Comparison of ENCODE assay signal across 20 mouse cellular contexts in genomic region chr9:78138044-78138676, GRCm38 (mm10). TPM values are rescaled to one million over a fixed set of nuclear protein-coding genes. Genes with fewer than 3 reads are reported as not detected.
DNase-seq lines count a peak whose midpoint lies in the region; ATAC-seq lines count a peak whose summit lies in the region.
"Had no signal": no experiment of that assay in that cellular context is flagged by ENCODE, and none has a peak within 500 bp of the region (broad histone marks: within the 10 kb centered on the region; RNA-seq: fewer than 3 reads in every experiment).

No protein-coding gene starts in this region.

- H3K9ac ChIP-seq in neural tube, embryonic 13.5 days, result no peak overlapping the region
- no peak overlapping the region for H3K9ac ChIP-seq in intestine, embryonic 15.5 days
- H3K9ac ChIP-seq: embryonic facial prominence, embryonic 13.5 days; liver, postnatal 0 days had no signal

- no peak overlapping the region for H3K4me2 ChIP-seq in neural tube, embryonic 13.5 days
- H3K4me2 ChIP-seq in intestine, embryonic 15.5 days (replicated peaks), result no peak overlapping the region
- H3K4me2 ChIP-seq: embryonic facial prominence, embryonic 13.5 days had no signal

- H3K4me1 ChIP-seq in neural tube, embryonic 13.5 days (replicated peaks), result peaks cover 14% of the 10 kb centered on the region
- H3K4me1 ChIP-seq in intestine, embryonic 15.5 days (replicated peaks), result no peaks in the 10 kb centered on the region
- H3K4me1 ChIP-seq: hindbrain, embryonic 10.5 days had no signal

- peaks cover 74% of the 10 kb centered on the region for H3K36me3 ChIP-seq in neural tube, embryonic 13.5 days
- H3K36me3 ChIP-seq in intestine, embryonic 15.5 days, result peaks cover 22% of the 10 kb centered on the region

- H3K4me3 ChIP-seq in neural tube, embryonic 13.5 days, result no peak overlapping the region
- H3K4me3 ChIP-seq in intestine, embryonic 15.5 days (replicated peaks), result no peak overlapping the region
- H3K4me3 ChIP-seq: embryonic facial prominence, embryonic 13.5 days; hindbrain, embryonic 10.5 days; layer of hippocampus, adult 2 months; megakaryocyte, embryonic 14.5 days had no signal

- 86% methylated on average over 9 of the region's 9 CpGs for WGBS in neural tube, embryonic 13.5 days
- WGBS in intestine, embryonic 15.5 days, result 93% methylated on average over 9 of the region's 9 CpGs

- ATAC-seq in neural tube, embryonic 13.5 days (ENCODE audit: low read depth), result no peak
- ATAC-seq in granulocyte monocyte progenitor cell, adult 5-6 weeks (replicated peaks; ENCODE audit: poor library complexity, severe bottlenecking), result peak; percentile 42
- no peak for ATAC-seq in intestine, embryonic 15.5 days
- ATAC-seq in erythroid progenitor cell, adult 5-6 weeks (replicated peaks; ENCODE audit: low FRiP score, poor library complexity, severe bottlenecking), result no peak
- ATAC-seq: CD4-positive, CD25-positive, alpha-beta regulatory T cell, adult 4 months; forebrain, embryonic 16.5 days; intestine, postnatal 0 days; liver, postnatal 0 days had no signal

- H3K27ac ChIP-seq in neural tube, embryonic 13.5 days (replicated peaks), result peak overlapping the region; percentile 46
- no peak overlapping the region for H3K27ac ChIP-seq in intestine, embryonic 15.5 days
- H3K27ac ChIP-seq: embryonic facial prominence, embryonic 13.5 days; hindbrain, embryonic 10.5 days; layer of hippocampus, adult 2 months had no signal

- 0 out of 2 replicates have a peak, but pooled peaks cover 3% of the 10 kb centered on the region for H3K9me3 ChIP-seq in neural tube, embryonic 13.5 days
- no peaks in the 10 kb centered on the region for H3K9me3 ChIP-seq in intestine, embryonic 15.5 days

- DNase-seq in gastrocnemius, adult 18-20 months (ENCODE audit: low spot score), result peak; percentile 71
- DNase-seq in gastrocnemius, postnatal 10 days, result no peak
- no peak for DNase-seq in neural tube, embryonic 10.5 days (ENCODE audit: extremely low spot score, low spot score)
- no peak for DNase-seq in thymus, adult 18-20 months
- DNase-seq: cerebellum, adult 9-11 months; left cerebral cortex, postnatal 4 days; liver, postnatal 0 days; retina, postnatal 1 day; thymus, postnatal 25 days had no signal

- H3K27me3 ChIP-seq in neural tube, embryonic 13.5 days, result no peaks in the 10 kb centered on the region
- no peaks in the 10 kb centered on the region for H3K27me3 ChIP-seq in intestine, embryonic 15.5 days (replicated peaks)
- H3K27me3 ChIP-seq: embryonic facial prominence, embryonic 13.5 days; megakaryocyte, embryonic 14.5 days had no signal

RNA-seq across cellular contexts. Expression of gene Ick, which starts 29.2 kb away (rescaled TPM):
- 1 to 10 TPM; 4.3 to 4.7 TPM for total RNA-seq in gastrocnemius, adult 18-20 months (2021)
- 10 to 100 TPM; 15.5 to 20.6 TPM for total RNA-seq in gastrocnemius, postnatal 10 days (2021)
- polyA plus RNA-seq in neural tube, embryonic 13.5 days (2015; fragmentation: Nextera tagmentation; extraction: Ambion mirVana), result 37.3 and 40.5 TPM in 2 replicates
- 11.8 and 15.4 TPM in 2 replicates for total RNA-seq in granulocyte monocyte progenitor cell, adult 5-6 weeks (2014; fragmentation: Nextera tagmentation)
- total RNA-seq in granulocyte monocyte progenitor cell, adult 5-6 weeks (2017), result 8.4 and 13.1 TPM in 2 replicates
- polyA plus RNA-seq in intestine, embryonic 15.5 days (2015; fragmentation: Nextera tagmentation; extraction: Ambion mirVana), result 25.7 and 26.3 TPM in 2 replicates
- total RNA-seq in erythroid progenitor cell, adult 5-6 weeks (2015; ENCODE audit: low replicate concordance), result 2.1 and 12.3 TPM in 2 replicates
- 0.90 and 5.2 TPM in 2 replicates for total RNA-seq in erythroid progenitor cell, adult 5-6 weeks (2017; ENCODE audit: low replicate concordance)

RNA-seq across cellular contexts. Expression of gene Fbxo9, which starts 29.3 kb away (rescaled TPM):
- 10 to 100 TPM; 39.6 to 43.4 TPM for total RNA-seq in gastrocnemius, adult 18-20 months (2021)
- 10 to 100 TPM; 54.2 to 55.2 TPM for total RNA-seq in gastrocnemius, postnatal 10 days (2021)
- polyA plus RNA-seq in neural tube, embryonic 13.5 days (2015; fragmentation: Nextera tagmentation; extraction: Ambion mirVana), result 67.7 and 70.0 TPM in 2 replicates
- 50.6 and 67.0 TPM in 2 replicates for total RNA-seq in granulocyte monocyte progenitor cell, adult 5-6 weeks (2014; fragmentation: Nextera tagmentation)
- 42.1 and 54.5 TPM in 2 replicates for total RNA-seq in granulocyte monocyte progenitor cell, adult 5-6 weeks (2017)
- 40.9 and 41.2 TPM in 2 replicates for polyA plus RNA-seq in intestine, embryonic 15.5 days (2015; fragmentation: Nextera tagmentation; extraction: Ambion mirVana)
- total RNA-seq in erythroid progenitor cell, adult 5-6 weeks (2015; ENCODE audit: low replicate concordance), result 223 and 268 TPM in 2 replicates
- 169 and 259 TPM in 2 replicates for total RNA-seq in erythroid progenitor cell, adult 5-6 weeks (2017; ENCODE audit: low replicate concordance)

RNA-seq across cellular contexts. Expression of gene Gsta4, which starts 44.4 kb away (rescaled TPM):
- 10 to 100 TPM; 22.0 to 23.9 TPM for total RNA-seq in gastrocnemius, adult 18-20 months (2021)
- total RNA-seq in gastrocnemius, postnatal 10 days (2021), result 10 to 100 TPM in 1 of 2 experiments, 1 to 10 TPM in 1; 9.9 to 10.6 TPM
- polyA plus RNA-seq in neural tube, embryonic 13.5 days (2015; fragmentation: Nextera tagmentation; extraction: Ambion mirVana), result 29.2 and 35.4 TPM in 2 replicates
- 1.9 and 3.4 TPM in 2 replicates for total RNA-seq in granulocyte monocyte progenitor cell, adult 5-6 weeks (2014; fragmentation: Nextera tagmentation)
- 2.0 and 2.8 TPM in 2 replicates for total RNA-seq in granulocyte monocyte progenitor cell, adult 5-6 weeks (2017)
- 56.0 and 56.9 TPM in 2 replicates for polyA plus RNA-seq in intestine, embryonic 15.5 days (2015; fragmentation: Nextera tagmentation; extraction: Ambion mirVana)
- 2.5 TPM in 1 of 2 replicates, not detected in the other for total RNA-seq in erythroid progenitor cell, adult 5-6 weeks (2015; ENCODE audit: low replicate concordance)
- 1.5 TPM in 1 of 2 replicates, not detected in the other for total RNA-seq in erythroid progenitor cell, adult 5-6 weeks (2017; ENCODE audit: low replicate concordance)
